Mouse (Mus musculus) brain, embryonic 14.5 days (tissue): ENCODE data around the gene Anks1b. TPM values are rescaled to one million over a fixed set of nuclear protein-coding genes. Genes with fewer than 3 reads are reported as not detected.
A peak's percentile ranks its signal among the peaks of the same experiment; 100 is the strongest.

ENCODE experiments used
- DNase-seq: peaks from one replicate; pipeline ENCODE4 v3.0.0-alpha.2; 2011; ENCODE audit warnings: low read depth
- CTCF ChIP-seq: fragments of 200-500 bp; IDR thresholded peaks from 2 replicates; pipeline ENCODE4 v1.5.1; 2012; ENCODE audit warnings: inconsistent platforms, mild to moderate bottlenecking, moderate library complexity, borderline replicate concordance; ENCODE audit not compliant: insufficient read depth, insufficient read length; ENCODE audit errors: extremely low read depth
- POLR2A ChIP-seq: fragments of 200-500 bp; IDR thresholded peaks from 2 replicates; pipeline ENCODE4 v1.6.1; 2012; ENCODE audit warnings: mild to moderate bottlenecking, inconsistent platforms, borderline replicate concordance; ENCODE audit not compliant: poor library complexity, insufficient read depth, insufficient read length, severe bottlenecking; ENCODE audit errors: extremely low read depth
- polyA plus RNA-seq: library from polyadenylated mRNA; depleted of rRNA; stranded (reverse); fragments of >200 nt; gene quantifications from 2 replicates; pipeline ENCODE4 v1.2.3, GENCODE M21; 2012

The Anks1b gene
- polyA plus RNA-seq, 1 experiment: 67.7 TPM

DNA sequence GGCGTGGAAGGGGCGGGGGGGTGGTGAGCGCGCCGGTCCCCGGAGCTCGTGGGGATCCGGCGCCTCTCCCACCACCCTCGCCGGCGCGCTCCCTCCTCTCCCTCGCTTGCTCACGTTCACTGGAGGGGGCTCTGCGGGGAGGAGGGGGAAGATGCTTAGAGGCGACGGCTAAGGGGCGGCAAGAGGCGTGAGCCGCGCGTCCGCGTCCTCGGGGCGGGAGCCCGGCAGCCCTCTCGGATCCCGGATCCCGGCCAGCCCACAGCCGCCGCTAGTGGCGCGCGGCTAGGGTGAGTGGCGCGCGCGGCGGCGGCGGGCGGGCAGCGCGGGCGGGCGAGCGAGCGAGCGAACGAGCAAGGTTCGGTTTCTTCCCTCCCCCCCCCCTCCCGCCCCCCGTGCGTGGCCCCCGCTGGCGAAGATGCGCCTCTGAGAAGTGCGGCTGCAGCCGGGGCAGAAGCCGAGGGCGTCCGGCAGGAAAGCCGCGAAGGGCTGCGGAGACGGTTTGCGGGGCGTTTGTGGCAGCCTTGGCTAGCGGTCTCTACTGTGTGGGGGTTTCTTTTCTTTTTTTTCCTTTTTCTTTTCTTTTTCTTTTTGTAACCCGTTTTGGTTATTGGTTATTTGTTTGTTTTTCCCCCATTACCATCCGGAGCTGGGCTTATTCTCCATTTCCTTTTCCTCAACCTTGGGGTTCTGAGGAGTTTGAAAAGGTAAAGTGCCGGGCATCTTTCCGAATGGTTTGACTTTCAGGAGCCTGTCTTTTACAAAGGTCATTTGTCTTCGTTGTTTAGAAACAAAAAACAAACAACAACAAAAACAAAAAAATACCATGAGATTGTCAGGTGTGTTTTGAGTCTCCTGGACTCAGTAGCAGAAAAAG lies 956.3 kb downstream of the Anks1b start:
- peak; percentile 86 for DNase-seq
- TF ChIP-seq CTCF (0 out of 2 replicates have a peak, but pooled peaks have one; percentile 17), POLR2A (0 out of 2 replicates have a peak, but pooled peaks have one; percentile 13)

DNA sequence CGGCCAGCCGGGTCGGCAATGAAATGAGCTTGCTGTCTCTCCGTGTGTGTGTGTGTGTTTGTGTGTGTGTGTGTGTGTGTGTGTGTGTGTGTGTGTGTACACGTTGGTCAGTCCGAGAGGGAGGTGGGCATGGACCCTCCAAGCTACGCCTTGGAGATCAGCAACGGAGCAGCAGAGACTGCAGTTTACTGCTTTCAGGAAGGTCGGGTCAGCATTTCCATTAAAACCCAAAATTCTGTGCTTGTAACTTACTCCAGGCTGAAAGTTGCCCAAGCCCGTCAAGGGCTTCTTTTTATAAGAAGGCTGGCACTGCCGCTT lies 956.9 kb downstream of the Anks1b start:
- TF ChIP-seq CTCF (no peak), POLR2A (no peak)
- no peak for DNase-seq

DNA sequence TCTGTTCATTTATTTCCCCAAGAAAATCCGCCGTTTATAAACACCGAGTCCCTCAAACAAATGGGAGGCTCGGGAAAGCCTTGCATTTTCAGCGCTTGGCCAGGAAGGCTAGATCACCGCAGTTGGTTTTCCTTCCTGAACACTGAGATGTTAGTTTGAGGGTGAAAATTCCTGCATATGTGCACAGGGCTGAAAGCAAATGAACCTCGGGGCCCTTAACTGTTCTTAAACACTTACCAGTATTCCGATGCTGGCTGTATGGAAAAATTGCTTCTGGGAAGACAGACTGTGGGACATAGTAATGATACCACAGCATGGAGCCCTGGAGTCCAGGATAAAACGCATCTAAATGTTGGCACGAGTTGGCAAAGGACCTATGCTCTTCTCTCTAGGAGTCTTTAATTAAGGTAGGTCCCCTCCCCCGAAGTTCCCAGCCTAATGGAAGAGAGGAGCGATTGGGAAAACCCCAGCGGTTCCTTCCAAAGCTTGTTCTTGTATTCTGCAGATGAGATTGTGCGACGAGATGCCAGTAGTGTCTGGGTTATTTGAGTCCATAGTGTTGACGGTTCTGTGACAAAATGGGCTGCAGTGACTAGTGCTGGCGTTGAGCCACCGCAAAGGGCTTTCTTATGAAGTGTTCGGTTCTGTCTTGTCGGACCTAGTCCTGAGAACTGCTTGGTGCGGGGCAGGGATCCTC lies 957.4 kb downstream of the Anks1b start:
- peak; percentile 56 for DNase-seq
- no peak for TF ChIP-seq CTCF
- no peak for TF ChIP-seq POLR2A

DNA sequence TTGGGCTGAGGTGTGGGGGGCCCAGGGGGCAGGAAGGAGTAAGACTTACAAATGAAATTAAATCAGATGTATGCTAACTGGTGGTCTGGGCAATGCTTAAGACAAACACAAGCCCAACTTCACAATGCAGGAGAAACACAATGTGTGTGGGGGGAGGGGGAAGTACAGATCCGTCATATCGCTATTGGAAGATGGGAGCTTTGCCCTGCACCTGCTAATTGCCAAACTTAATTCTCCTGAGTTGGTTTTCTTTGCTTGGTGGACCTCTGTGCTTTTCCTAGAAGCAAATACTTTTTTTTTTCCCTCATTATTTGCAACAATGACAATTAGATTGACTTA lies 957.9 kb downstream of the Anks1b start:
- TF ChIP-seq CTCF: no peak
- TF ChIP-seq POLR2A: no peak
- DNase-seq: peak; percentile 46

DNA sequence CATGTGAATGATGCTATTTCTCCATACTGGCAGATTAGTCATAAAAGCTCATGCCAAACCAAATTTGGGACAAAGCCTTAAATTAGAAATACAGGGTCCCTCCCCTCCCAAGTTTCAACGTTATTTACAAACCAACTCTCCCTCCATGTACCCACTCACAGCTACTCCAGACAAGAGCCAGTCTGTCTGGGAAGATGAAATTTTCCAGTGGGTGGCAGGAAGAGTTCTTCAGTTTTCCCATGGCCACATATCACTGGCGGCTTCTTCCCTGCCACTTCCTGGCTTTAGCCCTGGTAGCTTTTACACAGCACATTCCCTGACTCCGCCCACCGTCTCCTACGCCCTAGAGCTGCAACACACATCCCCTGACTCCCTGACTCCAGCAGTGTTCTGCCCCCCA lies 961.0 kb downstream of the Anks1b start:
- DNase-seq: no peak
- no peak for TF ChIP-seq CTCF
- TF ChIP-seq POLR2A: no peak

DNA sequence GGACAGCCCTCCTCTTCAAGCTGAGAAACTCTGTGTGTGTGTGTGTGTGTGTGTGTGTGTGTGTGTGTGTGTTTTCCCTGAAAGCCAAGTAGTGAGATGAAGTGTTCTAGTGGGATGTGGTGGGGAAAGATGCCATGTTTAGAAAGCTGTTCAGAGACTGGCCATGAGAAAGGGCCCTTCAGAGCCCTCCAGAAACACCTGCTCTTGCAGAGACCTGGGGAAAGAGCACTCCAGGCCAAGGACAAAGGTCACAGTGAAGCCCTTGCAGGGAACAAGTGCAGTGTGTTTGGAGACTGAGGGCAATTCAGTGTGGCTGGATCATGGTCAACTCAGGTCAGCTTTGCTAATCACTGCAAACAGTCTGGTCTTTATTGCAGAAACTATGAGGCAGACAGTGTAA lies 961.9 kb downstream of the Anks1b start:
- no peak for TF ChIP-seq CTCF
- TF ChIP-seq POLR2A: no peak
- no peak for DNase-seq

DNA sequence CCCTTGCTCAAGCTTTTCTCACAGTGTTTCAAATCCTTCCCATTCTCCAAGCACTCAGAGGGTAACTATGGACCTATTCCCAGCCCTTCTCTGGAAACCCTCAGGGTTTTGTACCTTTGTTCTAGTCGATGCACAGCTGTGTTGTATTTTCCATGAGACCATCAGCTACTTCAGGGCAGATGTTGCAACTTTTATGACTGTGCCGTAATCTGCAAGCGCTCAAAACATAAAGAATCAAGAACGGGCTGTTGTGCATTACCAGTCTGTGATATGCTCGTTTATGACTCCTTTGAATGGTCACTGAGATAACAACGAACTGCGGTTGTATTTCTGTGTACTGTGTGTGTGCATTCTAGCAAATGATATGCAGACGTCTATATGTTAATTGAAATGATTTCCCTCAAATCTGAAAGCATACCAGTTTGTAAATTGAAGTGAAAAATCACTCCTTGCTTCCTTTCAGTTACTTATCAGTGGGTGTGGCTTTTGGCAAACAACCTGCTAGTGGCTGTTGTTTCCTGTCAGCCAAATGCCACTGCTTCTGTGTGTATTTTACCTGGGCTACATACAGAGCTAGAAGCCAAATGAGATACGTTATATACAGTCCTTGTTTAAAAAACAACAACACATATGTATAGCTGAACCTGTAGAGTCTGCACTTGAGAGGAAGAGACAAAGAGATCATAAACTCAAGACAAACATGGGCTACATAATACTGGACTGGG lies 966.5 kb downstream of the Anks1b start:
- TF ChIP-seq POLR2A (no peak), CTCF (no peak)
- no peak for DNase-seq

DNA sequence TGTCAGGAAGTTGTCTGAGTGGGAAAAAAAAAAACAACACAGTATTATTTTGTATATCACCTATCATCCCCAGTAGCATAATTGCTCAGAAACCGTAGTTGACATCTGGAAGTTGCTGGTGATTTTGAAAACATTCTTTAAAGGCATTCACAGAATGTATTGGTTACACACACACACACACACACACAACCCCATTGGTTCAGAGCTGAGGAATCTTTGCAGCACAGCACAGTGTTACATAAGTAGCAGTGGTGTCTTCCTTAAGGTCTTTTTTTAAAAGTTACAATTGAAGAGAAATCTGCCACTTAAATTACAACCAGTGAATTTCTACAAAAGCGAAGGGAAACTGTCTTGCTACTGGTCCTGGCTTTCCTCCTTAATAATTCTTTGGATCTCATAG lies 969.1 kb downstream of the Anks1b start:
- no peak for TF ChIP-seq POLR2A
- TF ChIP-seq CTCF: no peak
- no peak for DNase-seq

DNA sequence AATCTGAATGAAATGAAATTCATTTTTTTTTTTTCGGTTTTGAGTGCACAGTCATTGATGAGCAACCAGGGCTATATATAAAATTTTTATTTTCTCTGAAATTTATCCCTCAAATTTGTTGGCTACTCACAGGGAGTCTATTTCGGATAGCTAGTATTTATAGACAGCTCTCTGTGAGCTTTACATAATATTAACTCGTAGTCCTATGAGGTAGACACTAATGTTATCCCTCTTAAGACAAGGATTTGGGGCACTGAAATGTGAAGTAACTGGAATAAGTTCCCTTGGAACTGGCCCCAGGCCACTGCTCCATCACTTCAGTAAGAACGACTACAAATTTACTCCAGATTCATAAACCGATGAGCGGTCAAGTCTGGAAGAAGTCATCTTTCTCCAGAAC lies 977.8 kb downstream of the Anks1b start:
- no peak for TF ChIP-seq CTCF
- TF ChIP-seq POLR2A: no peak

DNA sequence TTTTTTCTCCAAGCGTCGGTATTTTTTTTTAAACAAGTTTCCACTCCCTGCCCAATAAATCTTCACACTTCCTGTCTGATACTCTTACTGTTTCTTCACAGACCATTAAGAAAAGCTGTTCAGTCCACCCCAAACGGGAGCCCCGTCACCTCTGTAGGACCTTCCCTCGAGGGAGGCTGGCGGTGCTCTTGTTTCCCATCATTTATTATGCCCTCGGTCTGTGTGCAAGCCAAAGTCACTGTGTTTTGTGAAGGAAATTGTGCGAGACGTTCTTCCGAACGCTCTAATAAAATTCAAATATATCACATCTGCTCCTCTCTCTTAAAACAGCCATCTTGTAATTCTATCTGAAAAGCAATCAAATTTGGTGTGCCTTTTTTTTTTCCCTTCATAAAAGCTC lies 978.7 kb downstream of the Anks1b start:
- TF ChIP-seq POLR2A (no peak), CTCF (no peak)
- no peak for DNase-seq

More for the DNA sequence above, 977.8 kb downstream of the Anks1b start:
- DNase-seq: no peak

DNA sequence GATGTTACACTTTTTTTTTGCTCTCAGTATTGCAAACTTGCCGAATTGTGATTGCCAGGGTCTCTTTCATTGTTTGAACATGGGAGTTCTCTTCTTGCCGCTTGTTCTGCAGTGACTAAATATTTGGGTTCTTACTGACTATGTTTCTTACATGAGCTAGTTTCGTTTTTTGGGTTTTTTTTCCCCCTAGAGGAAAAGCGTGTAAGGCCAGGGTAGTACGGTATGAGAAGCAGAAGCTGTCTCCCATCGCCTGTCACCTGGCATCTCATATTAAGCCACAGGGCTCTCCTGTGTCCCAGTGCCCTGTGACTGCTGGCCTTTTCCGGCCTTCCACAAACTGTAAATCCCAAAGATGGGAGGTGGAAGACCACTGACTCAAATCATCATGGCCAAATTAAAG lies 979.1 kb downstream of the Anks1b start:
- TF ChIP-seq CTCF (no peak), POLR2A (no peak)
- no peak for DNase-seq
